Mouse (Mus musculus) naive thymus-derived CD4-positive, alpha-beta T cell, adult 2 months (primary cell): ENCODE measurements at regions not wholly inside any gene's neighbourhood (a gene's known extent, or its start where the extent isn't known, plus 50 kb on each side); places are given as distances from the start of the nearest gene placed in this dataset.

Experiments
- DNase-seq: peaks from one replicate; pipeline ENCODE4 v3.0.0-alpha.2; 2011; ENCODE audit warnings: low read depth

DNA sequence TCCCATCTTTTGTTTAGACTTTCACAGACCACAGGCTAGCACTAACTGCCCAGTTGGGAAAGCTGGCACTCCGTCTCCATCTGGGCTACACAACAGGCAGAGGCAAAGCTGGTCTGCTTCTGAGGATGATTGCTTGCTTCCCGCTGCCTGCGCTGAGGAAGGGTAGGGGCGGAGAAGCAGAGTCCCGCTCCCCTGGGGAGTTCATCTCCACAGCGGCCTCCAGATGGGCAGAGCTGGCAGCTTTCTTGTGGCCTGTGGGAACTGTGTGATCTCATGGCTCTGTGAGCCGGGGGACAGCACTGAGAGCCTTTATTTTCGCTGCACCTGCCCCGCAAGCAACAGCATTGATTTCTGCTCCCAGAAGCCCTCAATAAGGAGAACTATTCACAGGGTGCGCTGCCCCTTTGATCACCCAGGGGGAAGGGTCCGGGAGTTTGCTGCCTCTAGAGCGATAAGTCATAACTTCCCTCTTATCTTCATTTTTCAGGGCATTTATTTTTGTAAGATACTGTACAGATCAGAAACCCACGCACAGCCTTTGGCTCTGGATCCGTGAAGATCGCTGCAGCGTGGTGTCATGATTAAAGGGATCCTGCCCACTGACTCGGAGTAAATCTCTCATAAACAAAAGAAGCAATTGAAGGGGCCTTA is 155.7 kb downstream of the Gm9376 start:
- no peak for DNase-seq

- no peak for DNase-seq
Measured at GRCm38 (mm10) chr14:118423269-118423668, 156.5 kb downstream of the Gm9376 start.

- no peak for DNase-seq
Measured at GRCm38 (mm10) chr14:118426562-118426961, 159.8 kb downstream of the Gm9376 start.

DNA sequence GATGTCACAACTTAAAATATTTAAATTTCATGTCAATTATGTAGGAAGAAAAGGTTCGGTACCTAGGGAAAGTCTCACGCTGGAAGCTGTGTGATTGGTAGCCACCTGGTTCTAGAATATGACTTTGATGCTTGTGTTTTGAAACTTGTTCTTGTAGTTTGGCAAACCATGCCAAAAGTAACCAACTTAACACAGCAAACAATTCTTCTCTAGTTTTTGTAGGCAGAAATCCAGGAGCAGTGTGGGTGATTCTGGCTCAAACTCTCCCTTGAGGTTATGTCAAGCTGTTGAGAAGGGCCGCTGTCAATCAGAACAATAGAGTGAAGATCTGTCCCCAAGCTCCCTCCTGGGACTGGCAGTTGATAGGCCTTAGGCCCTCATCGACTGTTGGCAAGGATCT is 163.5 kb downstream of the Gm9376 start:
- no peak for DNase-seq

GRCm38 (mm10) chr14:118430740-118431139 is 164.0 kb downstream of the Gm9376 start:
- DNase-seq: no peak

- no peak for DNase-seq
Measured at GRCm38 (mm10) chr14:118431241-118431882, 164.6 kb downstream of the Gm9376 start.
